Mouse (Mus musculus) liver, adult 2 months (tissue): ENCODE results near the gene H2-Oa. TPM values are rescaled to one million over a fixed set of nuclear protein-coding genes. Genes with fewer than 3 reads are reported as not detected.
A peak's percentile ranks its signal among the peaks of the same experiment; 100 is the strongest.

Experiments
- DNase-seq: peaks from one replicate; pipeline ENCODE4 v3.0.0-alpha.2; 2011; ENCODE audit warnings: low read depth, low spot score; ENCODE audit errors: extremely low read depth
- H3K27ac ChIP-seq: fragments of 200-500 bp; replicated peaks from 2 replicates; pipeline ENCODE4 v1.5.1; 2012; ENCODE audit warnings: low read depth, mild to moderate bottlenecking, control low read depth, inconsistent platforms, low read length; ENCODE audit not compliant: insufficient read depth
- H3K27me3 ChIP-seq: fragments of 200-500 bp; 2 replicates; pipeline ENCODE4 v1.6.1; 2012; ENCODE audit warnings: mild to moderate bottlenecking, moderate library complexity, low read length, inconsistent platforms; ENCODE audit not compliant: control insufficient read depth, insufficient read depth
- H3K36me3 ChIP-seq: fragments of 200-500 bp; 2 replicates; pipeline ENCODE4 v1.6.1; 2012; ENCODE audit warnings: low read length, inconsistent platforms; ENCODE audit not compliant: control insufficient read depth, insufficient read depth
- H3K4me1 ChIP-seq: fragments of 200-500 bp; 2 replicates; pipeline ENCODE4 v1.6.1; 2011; ENCODE audit warnings: low read length; ENCODE audit not compliant: control insufficient read depth, insufficient read depth
- H3K4me3 ChIP-seq: fragments of 200-500 bp; 2 replicates; pipeline ENCODE4 v1.5.1; 2011; ENCODE audit warnings: low read depth, mild to moderate bottlenecking, control low read depth, low read length, moderate library complexity; ENCODE audit not compliant: insufficient read depth
- H3K79me2 ChIP-seq: fragments of 200-500 bp; 2 replicates; pipeline ENCODE4 v1.6.1; 2012; ENCODE audit warnings: inconsistent platforms, mild to moderate bottlenecking, low read length, moderate library complexity; ENCODE audit not compliant: control insufficient read depth, insufficient read depth
- H3K9ac ChIP-seq: fragments of 200-500 bp; 2 replicates; pipeline ENCODE4 v1.6.1; 2012; ENCODE audit warnings: low read depth, mild to moderate bottlenecking, control low read depth, inconsistent platforms, low read length
- CTCF ChIP-seq: fragments of 200-500 bp; IDR thresholded peaks from 2 replicates; pipeline ENCODE4 v1.5.1; 2011; ENCODE audit warnings: low read depth, low read length, control low read depth
- POLR2A ChIP-seq: fragments of 200-500 bp; IDR thresholded peaks from 2 replicates; pipeline ENCODE4 v1.6.1; 2011; ENCODE audit warnings: low read length, control low read depth; ENCODE audit not compliant: insufficient read depth; ENCODE audit errors: extremely low read depth
- WGBS: fragments of 180-500 bp; shearing (Covaris S2); methylation state at CpG from one replicate; pipeline ENCODE4 v1.1.7; 2018; 5-methylcytosine and 5-hydroxymethylcytosine counted together
- polyA plus RNA-seq: library from polyadenylated mRNA; depleted of rRNA; stranded (reverse); fragments of >200 nt; gene quantifications from 2 replicates; pipeline ENCODE4 v1.2.3, GENCODE M21; 2012
- total RNA-seq: library from RNA; depleted of rRNA; stranded (reverse); fragments of >200 nt; gene quantifications from 2 replicates; pipeline ENCODE4 v1.2.3, GENCODE M21; 2014

H2-Oa gene
- total and polyA plus RNA-seq, 2 experiments: 0.28 to 1.4 TPM

DNA sequence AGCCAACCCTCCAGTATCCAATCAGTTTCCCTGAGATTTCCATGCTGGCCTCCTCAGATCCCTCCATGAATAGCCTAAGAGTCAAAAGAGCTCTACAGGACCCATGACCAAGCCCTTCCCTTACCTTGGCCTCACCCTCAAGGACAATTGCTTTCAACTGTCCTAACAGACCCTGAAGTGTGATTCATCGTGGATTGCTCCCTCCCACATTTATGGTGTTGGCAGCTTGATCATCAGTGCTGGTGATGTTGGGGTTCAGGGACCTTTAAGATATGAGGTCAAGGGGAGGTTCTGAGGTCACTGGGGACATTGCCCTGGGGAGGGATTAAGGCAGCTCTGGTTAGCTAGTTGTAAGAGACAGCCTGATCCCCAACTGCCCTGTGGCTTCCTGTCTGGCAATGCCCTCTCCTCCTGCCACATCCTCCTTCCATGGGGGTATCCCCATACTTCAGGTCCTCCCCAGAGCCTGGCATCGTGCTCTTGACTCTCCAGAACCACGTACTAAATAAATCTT, 4.4 kb downstream of the H2-Oa start:
- no peaks in the 10 kb centered on the region for H3K36me3 ChIP-seq
- peaks cover under 1% of the 10 kb centered on the region; the same call in 1 of the 2 replicates for H3K4me1 ChIP-seq
- no peak for DNase-seq
- no peaks in the 10 kb centered on the region for H3K79me2 ChIP-seq
- no peak overlapping the region for H3K27ac ChIP-seq
- TF ChIP-seq CTCF (no peak), POLR2A (no peak)
- no peak overlapping the region for H3K4me3 ChIP-seq
- H3K9ac ChIP-seq: no peak overlapping the region
- H3K27me3 ChIP-seq: no peaks in the 10 kb centered on the region
- 53% methylated on average over 3 of the region's 3 CpGs for WGBS

DNA sequence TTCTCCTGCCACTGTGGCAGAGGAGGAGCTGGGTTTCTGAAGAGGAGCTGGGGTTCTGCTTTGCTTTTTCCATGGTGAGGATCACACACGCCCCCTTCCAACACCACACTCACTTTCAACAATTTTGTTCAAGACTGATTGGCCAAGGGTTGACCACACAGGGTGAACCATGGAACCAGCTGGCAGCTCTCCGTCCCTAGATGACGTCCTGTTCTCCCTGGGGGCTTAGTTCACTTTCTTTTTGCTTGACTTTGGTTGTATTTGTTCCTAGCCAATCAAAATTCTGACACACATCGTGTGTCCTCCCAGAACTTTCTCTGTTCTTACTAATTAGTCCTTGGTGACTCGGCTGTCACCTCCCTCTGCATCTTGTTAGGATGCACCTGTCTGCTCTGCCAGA, 5.1 kb downstream of the H2-Oa start:
- Histone ChIP-seq H3K4me1 (peaks cover 3% of the 10 kb centered on the region; the same call in 1 of the 2 replicates), H3K4me3 (no peak overlapping the region), H3K79me2 (no peaks in the 10 kb centered on the region), H3K36me3 (no peaks in the 10 kb centered on the region), H3K27me3 (no peaks in the 10 kb centered on the region), H3K27ac (no peak overlapping the region), H3K9ac (no peak overlapping the region)
- WGBS: 77% methylated on average over 5 of the region's 5 CpGs
- no peak for TF ChIP-seq CTCF
- no peak for TF ChIP-seq POLR2A
- no peak for DNase-seq

DNA sequence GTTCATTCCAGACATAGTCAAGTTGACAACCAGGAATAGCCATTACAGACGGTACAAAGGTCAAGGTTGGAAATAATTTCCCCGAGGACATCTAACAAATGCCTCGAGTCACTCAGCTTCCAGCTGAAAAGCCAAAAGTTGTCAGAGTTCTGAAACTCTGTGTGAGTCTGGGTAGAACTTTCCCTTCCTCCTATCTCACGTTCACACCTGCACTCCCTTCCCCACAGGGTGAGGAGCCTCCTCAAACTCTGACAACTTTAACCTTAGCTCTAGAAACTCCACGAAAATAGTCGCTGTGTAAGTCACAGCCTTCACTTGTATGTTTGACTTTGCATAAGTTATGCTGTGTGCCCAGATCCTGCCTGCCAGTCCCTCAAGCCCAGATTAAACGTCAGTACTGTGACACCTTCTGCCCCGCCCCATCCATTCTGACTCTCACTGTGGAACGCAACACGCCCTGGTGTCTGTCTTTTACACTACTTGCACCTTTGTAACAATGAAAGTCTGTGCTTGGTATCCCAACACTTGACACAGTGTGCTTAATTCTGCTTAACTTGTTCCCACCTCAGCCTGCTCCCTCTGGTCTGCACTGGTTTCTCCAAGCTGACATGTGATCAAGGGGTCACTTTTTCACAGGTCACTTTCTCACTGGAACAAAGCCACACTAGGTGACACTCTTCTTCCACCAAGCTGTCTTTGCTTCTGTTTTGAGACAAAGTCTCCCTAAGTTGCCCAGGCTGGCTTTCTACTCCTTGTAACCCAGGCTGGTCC, 6.8 kb downstream of the H2-Oa start:
- Histone ChIP-seq H3K79me2 (no peaks in the 10 kb centered on the region), H3K36me3 (no peaks in the 10 kb centered on the region), H3K9ac (no peak overlapping the region), H3K27ac (no peak overlapping the region), H3K4me3 (no peak overlapping the region), H3K4me1 (peaks cover 5% of the 10 kb centered on the region; the same call in 1 of the 2 replicates), H3K27me3 (no peaks in the 10 kb centered on the region)
- TF ChIP-seq POLR2A: no peak
- TF ChIP-seq CTCF: no peak
- DNase-seq: no peak
- WGBS: 47% methylated on average over 10 of the region's 10 CpGs

DNA sequence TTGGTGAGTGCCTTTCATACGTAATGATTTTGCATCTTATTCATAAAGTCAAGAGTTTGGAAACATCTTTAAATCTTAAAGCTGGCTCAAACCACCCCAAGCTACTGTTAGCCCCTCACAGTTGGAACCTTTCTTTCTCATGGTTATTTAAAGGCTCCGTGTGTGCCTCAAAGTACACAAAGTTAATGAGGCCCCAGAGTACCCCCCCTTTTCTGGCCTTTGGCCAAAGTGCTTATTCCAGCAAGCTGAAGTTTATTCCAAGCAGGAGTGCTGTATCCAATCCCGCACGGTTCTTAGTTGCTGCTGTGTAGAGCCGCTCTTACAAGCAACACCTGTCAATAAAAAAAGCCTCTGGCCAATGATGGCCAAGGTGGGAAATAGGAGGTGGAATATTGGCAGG, 7.4 kb downstream of the H2-Oa start:
- H3K27ac ChIP-seq: no peak overlapping the region
- no peak overlapping the region for H3K4me3 ChIP-seq
- H3K36me3 ChIP-seq: no peaks in the 10 kb centered on the region
- no peaks in the 10 kb centered on the region for H3K27me3 ChIP-seq
- no peak for TF ChIP-seq POLR2A
- no peak for TF ChIP-seq CTCF
- no peak for DNase-seq
- no peaks in the 10 kb centered on the region for H3K79me2 ChIP-seq
- 76% methylated on average over 5 of the region's 5 CpGs for WGBS
- no peak overlapping the region for H3K9ac ChIP-seq
- peaks cover 5% of the 10 kb centered on the region; the same call in 1 of the 2 replicates for H3K4me1 ChIP-seq

DNA sequence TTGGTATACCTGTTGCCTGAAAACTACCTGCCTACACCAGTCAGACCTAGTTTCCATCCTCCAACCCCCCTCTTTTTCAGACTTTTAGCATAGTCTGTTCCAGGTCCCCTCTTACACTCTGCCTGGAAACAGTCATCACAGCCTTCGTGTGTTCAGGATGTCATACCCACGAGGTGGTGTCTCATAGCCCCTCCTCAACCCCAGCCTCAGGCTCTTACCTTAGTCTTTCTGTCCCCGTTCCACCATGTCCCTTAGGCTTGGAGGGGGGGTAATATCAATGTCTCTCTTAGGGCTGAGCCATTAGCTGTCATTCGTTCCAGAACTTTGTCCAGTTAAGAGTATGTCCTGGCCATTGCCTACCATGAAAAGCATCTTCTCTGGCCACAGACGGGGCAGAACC, 9.0 kb downstream of the H2-Oa start:
- H3K27ac ChIP-seq: no peak overlapping the region
- H3K9ac ChIP-seq: no peak overlapping the region
- no peaks in the 10 kb centered on the region for H3K36me3 ChIP-seq
- no peaks in the 10 kb centered on the region for H3K27me3 ChIP-seq
- H3K79me2 ChIP-seq: no peaks in the 10 kb centered on the region
- 30% methylated on average over 5 of the region's 5 CpGs for WGBS
- DNase-seq: no peak
- TF ChIP-seq POLR2A (no peak), CTCF (no peak)
- H3K4me1 ChIP-seq: peaks cover 5% of the 10 kb centered on the region; the same call in 1 of the 2 replicates
- H3K4me3 ChIP-seq: no peak overlapping the region

DNA sequence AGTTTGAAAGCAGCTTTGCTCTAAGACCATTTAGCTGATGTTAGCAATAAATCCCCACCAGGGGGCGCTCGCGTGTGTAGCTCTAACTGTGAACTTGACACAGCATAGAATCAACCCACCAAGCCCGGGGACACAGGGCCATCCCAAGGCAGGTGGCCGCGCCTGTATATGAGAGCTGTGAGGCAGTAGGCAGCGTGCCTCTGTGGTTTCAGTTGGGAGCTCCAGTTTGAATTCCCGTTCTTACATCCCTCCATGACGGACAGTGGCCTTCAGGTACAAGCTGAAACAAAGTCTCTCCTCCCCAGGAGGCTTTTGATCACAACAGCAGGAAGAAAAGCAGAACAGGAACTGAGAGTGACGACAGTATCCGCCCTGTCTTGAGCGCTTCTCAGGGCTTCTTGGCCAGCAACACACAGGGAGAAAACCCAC, 9.5 kb downstream of the H2-Oa start:
- DNase-seq: peak; percentile 62
- Histone ChIP-seq H3K27ac (no peak overlapping the region; the same call in 1 of the 2 replicates), H3K4me3 (peak overlapping the region; percentile 47; the same call in 1 of the 2 replicates), H3K36me3 (no peaks in the 10 kb centered on the region), H3K9ac (peak overlapping the region; percentile 58; the same call in 1 of the 2 replicates), H3K79me2 (no peaks in the 10 kb centered on the region), H3K27me3 (no peaks in the 10 kb centered on the region), H3K4me1 (peaks cover 5% of the 10 kb centered on the region; the same call in 1 of the 2 replicates)
- WGBS: 17% methylated on average over 12 of the region's 12 CpGs
- TF ChIP-seq CTCF: peak; percentile 73
- TF ChIP-seq POLR2A: no peak
